Mouse (Mus musculus) macrophage (primary cell): ENCODE measurements around the gene Chd6. TPM values are rescaled to one million over a fixed set of nuclear protein-coding genes. Genes with fewer than 3 reads are reported as not detected.

ENCODE experiments used
- H3K27ac ChIP-seq: fragments of 350-480 bp; formaldehyde crosslinking; 2 replicates; pipeline ENCODE4 v1.9.0; 2021
- H3K36me3 ChIP-seq: fragments of 350-480 bp; formaldehyde crosslinking; 2 replicates; pipeline ENCODE4 v1.9.0; 2021; ENCODE audit errors: inconsistent target
- H3K4me3 ChIP-seq: fragments of 350-480 bp; formaldehyde crosslinking; 2 replicates; pipeline ENCODE4 v1.9.0; 2021; ENCODE audit errors: inconsistent target
- H3K79me2 ChIP-seq: fragments of 350-480 bp; formaldehyde crosslinking; 2 replicates; pipeline ENCODE4 v1.9.0; 2021; ENCODE audit errors: inconsistent target
- WGBS: methylation state at CpG from one replicate; pipeline ENCODE4 v1.1.7; 2026; ENCODE audit warnings: inconsistent platforms; ENCODE audit not compliant: missing documents; 5-methylcytosine and 5-hydroxymethylcytosine counted together
- polyA plus RNA-seq: library from polyadenylated mRNA; stranded (reverse); fragments of 250-400 nt; gene quantifications from 3 replicates; pipeline ENCODE4 v1.2.4, GENCODE M21; 2018; ENCODE audit warnings: inconsistent platforms
- total RNA-seq, 78 experiments: library from RNA; depleted of rRNA; stranded (reverse); fragments of 250-400 nt; gene quantifications; 1 replicate in 9 of 78; 2 replicates in 24 of 78; 3 replicates in 43 of 78; 4 replicates in 2 of 78; pipeline ENCODE4 v1.2.4; 2018; ENCODE audit warnings: inconsistent platforms in 56 of 78

Gene Chd6
- 100 to 1,000 TPM in 22 of 26 experiments, 10 to 100 TPM in 4; 75.6 to 269 (median 161) TPM for total RNA-seq (2018; cell fraction: chromatin; rRNA removed)
- total RNA-seq (2018; cell fraction: cytosol; rRNA removed), result 10 to 100 TPM in 16 of 26 experiments, 1 to 10 TPM in 10; 6.2 to 15.9 (median 10.6) TPM
- total RNA-seq (2018; cell fraction: nucleus; rRNA removed), result 100 to 1,000 TPM in 5 of 26 experiments, 10 to 100 TPM in 21; 27.3 to 141 (median 59.2) TPM
- polyA plus RNA-seq, result 8.6 to 11.0 TPM (median 9.0 TPM) in 3 replicates

GRCm38 (mm10) chr2:161108933-161109371 lies at the start of gene Chd6:
Chd6 (minus strand) TSS chr2:161109075.
- 2% methylated on average over 16 of the region's 27 CpGs for WGBS
- H3K27ac ChIP-seq, result no peak within 1 kb of the TSS
- no peaks in the 10 kb centered on the region for H3K36me3 ChIP-seq
- peak within 1 kb of the TSS; percentile 37 for H3K4me3 ChIP-seq
- H3K79me2 ChIP-seq, result peaks cover 42% of the 10 kb centered on the region

DNA sequence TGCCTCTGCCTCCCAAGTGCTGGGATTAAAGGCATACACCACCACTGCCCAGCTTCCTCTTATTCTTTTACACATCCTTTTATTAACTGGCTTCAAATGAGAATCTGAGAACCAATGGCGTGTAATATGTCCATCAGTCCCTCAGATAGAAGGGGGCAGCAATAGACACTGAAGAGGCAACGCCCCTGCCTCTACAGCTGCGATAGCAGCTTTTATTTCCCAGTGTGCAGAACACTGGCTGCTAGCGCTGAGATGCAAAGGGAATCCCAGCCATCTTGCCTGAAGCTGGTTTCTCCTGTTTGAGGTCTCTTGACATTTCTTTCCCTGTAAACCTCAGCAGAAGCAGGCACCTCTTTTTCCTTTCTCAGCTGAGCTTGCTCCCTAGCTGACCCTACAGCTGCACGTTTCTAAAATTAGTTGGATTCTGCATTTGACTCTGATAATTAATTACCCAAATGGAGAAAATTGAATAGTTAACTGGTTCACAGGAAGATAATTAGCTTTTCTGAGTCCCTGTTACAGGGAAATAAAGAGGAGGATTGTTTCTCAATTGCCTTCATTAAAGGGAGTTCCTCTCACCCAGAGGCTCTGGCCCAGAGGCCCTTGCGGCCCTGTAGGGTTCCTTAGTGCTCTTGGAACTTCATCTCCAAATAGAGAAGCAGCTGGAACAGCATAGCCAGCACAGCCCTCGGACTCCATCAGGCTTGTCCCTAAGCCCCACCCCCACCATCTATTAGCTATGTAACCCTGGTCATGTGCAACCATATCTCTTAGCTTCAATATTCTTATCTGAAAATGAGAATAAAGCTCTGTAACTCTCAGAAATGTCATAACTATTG lies 41.3 kb upstream of the Chd6 start:
- no peak overlapping the region for H3K27ac ChIP-seq
- H3K36me3 ChIP-seq, result no peaks in the 10 kb centered on the region
- H3K4me3 ChIP-seq, result no peak overlapping the region
- no peaks in the 10 kb centered on the region for H3K79me2 ChIP-seq
- WGBS, result 83% methylated on average over 7 of the region's 7 CpGs

GRCm38 (mm10) chr2:161148428-161149020 lies 39.6 kb upstream of the Chd6 start:
- no peaks in the 10 kb centered on the region for H3K79me2 ChIP-seq
- no peak overlapping the region for H3K4me3 ChIP-seq
- no peaks in the 10 kb centered on the region for H3K36me3 ChIP-seq
- WGBS, result 50% methylated on average over 3 of the region's 3 CpGs
- no peak overlapping the region for H3K27ac ChIP-seq

DNA sequence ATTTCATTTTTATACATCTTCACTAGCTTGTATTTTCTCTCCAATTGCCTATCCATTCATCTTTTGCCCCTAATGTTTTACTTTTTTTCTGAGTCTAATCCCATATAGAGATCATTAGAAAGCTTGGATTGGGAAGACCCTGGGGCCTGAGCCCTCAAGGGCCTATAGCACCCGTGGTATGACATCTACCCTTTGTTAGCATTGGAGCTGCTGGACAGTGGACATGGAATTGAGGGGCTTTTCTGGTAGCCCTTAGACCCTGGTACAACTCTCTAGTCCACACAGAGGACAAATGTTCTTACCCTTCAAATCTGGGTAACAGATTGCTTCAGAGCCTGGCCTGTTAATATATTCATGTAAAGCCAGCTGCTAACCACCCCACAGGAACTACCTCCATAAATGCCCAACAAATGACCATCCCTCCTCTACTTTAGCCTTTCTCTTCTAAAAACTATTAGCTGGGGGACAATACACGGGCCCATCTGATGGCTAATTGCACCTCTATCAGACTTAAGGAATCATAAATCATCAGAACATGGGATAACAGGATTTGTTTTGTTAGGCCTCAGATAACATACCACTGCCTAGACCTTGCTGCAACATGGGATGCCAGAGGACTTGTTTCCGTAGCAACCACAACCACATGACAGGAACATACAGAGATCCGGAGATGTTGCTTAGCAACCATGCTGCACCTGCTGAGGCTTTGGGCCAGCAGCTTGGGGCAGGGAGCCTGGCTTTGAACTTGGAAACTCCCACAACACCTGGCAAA lies 39.0 kb upstream of the Chd6 start:
- 86% methylated on average over 4 of the region's 4 CpGs for WGBS
- Histone ChIP-seq H3K36me3 (no peaks in the 10 kb centered on the region), H3K4me3 (no peak overlapping the region), H3K27ac (no peak overlapping the region), H3K79me2 (no peaks in the 10 kb centered on the region)

- no peak overlapping the region for H3K27ac ChIP-seq
- no peaks in the 10 kb centered on the region for H3K79me2 ChIP-seq
- WGBS, result 94% methylated on average over 4 of the region's 4 CpGs
- H3K4me3 ChIP-seq, result no peak overlapping the region
- H3K36me3 ChIP-seq, result no peaks in the 10 kb centered on the region
These were observed 35.9 kb upstream of the Chd6 start for GRCm38 (mm10) chr2:161144799-161145198.

GRCm38 (mm10) chr2:161138672-161139536 lies 30.0 kb upstream of the Chd6 start:
- no peak overlapping the region for H3K27ac ChIP-seq
- WGBS, result 89% methylated on average over 11 of the region's 11 CpGs
- H3K4me3 ChIP-seq, result no peak overlapping the region
- H3K36me3 ChIP-seq, result no peaks in the 10 kb centered on the region
- H3K79me2 ChIP-seq, result no peaks in the 10 kb centered on the region

- Histone ChIP-seq H3K4me3 (no peak overlapping the region), H3K36me3 (no peaks in the 10 kb centered on the region), H3K27ac (no peak overlapping the region), H3K79me2 (no peaks in the 10 kb centered on the region)
- WGBS, result 50% methylated on average over 3 of the region's 3 CpGs
These were observed 28.1 kb upstream of the Chd6 start for GRCm38 (mm10) chr2:161136999-161137398.

DNA sequence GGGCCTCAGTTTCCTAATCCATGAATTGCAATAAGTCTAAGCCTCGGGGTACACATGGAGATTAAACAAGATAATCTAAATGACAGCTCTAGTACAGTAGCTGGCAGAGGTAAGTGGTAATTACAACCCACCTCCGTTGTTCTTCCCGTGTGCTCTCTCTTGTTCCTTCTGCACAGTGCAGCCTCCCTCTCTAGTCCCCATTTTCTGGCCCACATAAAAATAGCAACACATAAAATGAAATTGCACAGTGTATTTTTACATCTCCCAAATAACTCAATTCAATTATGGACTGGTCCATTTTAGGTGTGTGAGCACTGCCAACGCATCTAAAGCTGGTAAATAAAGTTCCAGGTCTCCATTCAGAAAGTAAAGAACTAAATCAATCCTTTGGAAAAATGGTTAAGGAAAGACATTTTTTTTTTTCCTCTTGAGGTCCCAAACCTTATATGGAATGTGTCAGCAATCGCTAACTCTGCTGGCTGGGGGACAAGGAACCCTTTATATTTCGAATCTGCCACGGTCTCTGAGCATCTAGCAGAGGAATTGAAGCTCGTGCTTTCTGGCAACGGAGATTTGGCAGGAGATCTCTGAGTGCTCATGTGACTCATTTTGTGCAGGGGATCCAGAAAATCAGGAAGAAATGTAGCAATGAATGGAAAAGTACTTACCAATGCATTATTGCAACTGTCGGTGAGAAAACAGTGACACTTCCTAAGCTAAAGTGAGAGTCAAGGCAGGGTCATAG lies 19.7 kb upstream of the Chd6 start:
- Histone ChIP-seq H3K27ac (no peak overlapping the region), H3K79me2 (no peaks in the 10 kb centered on the region), H3K4me3 (no peak overlapping the region), H3K36me3 (no peaks in the 10 kb centered on the region)
- WGBS, result 85% methylated on average over 10 of the region's 10 CpGs

DNA sequence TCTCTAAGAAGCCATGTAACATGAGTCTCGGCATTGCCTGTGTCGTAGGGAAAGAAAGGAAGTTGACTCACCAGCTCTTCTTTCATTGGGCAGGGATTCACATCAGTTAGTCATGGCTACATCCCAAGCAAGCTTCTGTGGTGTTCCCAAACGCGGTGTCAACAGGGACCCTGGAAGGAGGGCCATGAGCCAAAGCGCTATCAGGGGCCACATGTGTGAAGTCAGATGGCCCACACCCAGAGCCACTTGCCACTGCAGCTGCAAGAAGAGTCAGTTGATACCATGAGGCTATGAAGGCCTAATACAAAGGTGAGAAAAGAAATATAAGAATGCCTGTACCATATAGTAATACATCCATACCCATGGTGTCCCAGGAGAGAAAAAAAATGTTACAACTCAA lies 3.1 kb upstream of the Chd6 start:
- Histone ChIP-seq H3K4me3 (no peak overlapping the region), H3K79me2 (peaks cover 11% of the 10 kb centered on the region), H3K27ac (no peak overlapping the region), H3K36me3 (no peaks in the 10 kb centered on the region)
- 86% methylated on average over 5 of the region's 5 CpGs for WGBS

DNA sequence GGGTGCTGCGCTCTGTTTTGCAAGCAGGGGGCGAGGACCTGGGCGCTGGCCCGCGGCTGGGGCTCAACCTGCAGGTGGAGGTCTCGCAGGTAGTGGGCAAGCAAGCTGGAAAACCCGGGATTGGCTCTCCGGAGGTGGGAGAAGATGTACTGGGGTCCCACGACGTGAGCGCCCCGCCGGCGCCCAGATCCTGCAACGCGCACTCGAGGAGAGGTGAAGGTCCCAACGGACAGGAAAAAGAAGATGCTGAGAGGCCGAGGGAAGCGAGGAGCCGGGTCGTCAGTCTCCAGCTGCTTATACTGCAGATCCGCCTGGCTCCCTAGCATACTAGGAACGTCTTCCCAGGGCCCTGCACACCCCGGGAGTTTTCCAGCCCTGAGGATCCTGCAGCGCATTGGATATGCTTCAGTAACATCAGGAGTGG lies 535 bp upstream of the Chd6 start:
- Histone ChIP-seq H3K4me3 (peak overlapping the region; percentile 37), H3K79me2 (peaks cover 37% of the 10 kb centered on the region), H3K27ac (no peak overlapping the region), H3K36me3 (no peaks in the 10 kb centered on the region)
- WGBS, result 3% methylated on average over 26 of the region's 26 CpGs

DNA sequence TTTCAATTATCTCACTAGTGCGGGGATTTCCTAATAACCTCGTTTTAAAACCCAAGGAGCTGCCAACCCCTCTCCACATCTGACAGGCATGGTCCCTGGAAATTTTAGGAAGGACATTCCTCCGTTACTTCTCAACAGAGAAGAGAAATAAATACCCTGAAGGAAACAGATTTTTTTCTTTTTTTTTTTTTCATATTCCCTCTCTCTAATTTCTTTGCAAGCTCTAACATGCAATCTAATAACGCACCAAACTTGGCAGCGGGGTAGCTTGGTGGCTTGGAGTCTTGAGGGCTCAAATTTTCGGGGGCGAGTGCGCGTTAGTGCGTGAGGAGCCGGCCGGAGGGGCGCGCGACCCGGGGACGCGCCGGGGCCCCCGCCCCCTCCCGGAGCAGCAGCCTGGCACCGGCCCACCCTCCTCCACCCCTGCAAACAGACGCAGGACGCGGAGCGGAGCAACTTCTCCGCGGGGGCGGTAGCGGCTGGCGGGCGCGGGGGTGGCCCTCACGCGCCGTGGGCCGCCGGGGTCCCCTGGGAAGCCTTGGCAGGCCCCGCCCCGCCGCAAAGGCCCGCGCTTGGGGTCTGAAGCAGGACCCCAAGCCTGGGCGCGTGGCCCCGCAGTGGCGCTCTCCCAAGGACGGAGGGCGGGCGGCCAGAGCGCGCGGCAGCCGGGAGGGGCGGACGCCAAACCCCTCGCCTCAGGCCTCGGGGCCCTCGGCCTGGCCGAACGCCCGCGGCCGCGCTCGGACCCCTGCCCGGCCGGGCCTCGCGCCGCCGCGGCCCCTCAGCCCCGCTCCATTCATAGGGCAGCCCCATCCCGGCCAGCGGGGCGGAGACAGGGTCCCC lies 569 bp downstream of the Chd6 start:
- Histone ChIP-seq H3K36me3 (no peaks in the 10 kb centered on the region), H3K79me2 (peaks cover 48% of the 10 kb centered on the region), H3K27ac (no peak overlapping the region), H3K4me3 (peak overlapping the region; percentile 36)
- WGBS, result under 1% methylated on average over 76 of the region's 77 CpGs

DNA sequence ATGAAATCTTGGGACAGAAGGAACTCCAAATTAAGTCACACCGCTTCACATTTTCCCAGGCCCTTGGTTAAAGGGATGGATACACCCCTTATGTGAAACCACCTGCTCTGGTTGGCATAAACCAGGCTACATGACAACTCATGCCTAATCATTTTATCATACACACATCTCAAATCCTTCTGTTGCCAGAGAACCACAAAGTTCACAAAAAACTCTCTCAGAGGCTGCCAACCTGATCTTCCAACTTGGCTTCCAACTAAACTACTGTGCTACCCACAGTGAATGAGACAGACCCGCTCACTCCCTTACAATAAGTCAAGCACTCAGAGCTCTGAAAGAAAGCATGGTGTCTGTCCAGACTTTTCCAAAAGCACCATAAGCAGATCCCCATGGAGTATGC lies 1.6 kb downstream of the Chd6 start:
- no peak overlapping the region for H3K4me3 ChIP-seq
- H3K79me2 ChIP-seq, result peaks cover 59% of the 10 kb centered on the region
- WGBS, result 92% methylated on average over 2 of the region's 2 CpGs
- H3K27ac ChIP-seq, result no peak overlapping the region
- H3K36me3 ChIP-seq, result no peaks in the 10 kb centered on the region
